Mouse (Mus musculus) thymus, adult 2 months (tissue): ENCODE data around the gene Lce1c.

ENCODE experiments used
- CTCF ChIP-seq: fragments of 200-500 bp; IDR thresholded peaks from 2 replicates; pipeline ENCODE4 v1.5.1; 2012; ENCODE audit warnings: mild to moderate bottlenecking, control low read depth, low read length, moderate library complexity, borderline replicate concordance; ENCODE audit not compliant: control insufficient read depth, poor library complexity, insufficient read depth; ENCODE audit errors: extremely low read depth
- POLR2A ChIP-seq: fragments of 200-500 bp; IDR thresholded peaks from 2 replicates; pipeline ENCODE4 v1.6.1; 2012; ENCODE audit warnings: mild to moderate bottlenecking, low read length, control low read depth, moderate library complexity; ENCODE audit not compliant: control insufficient read depth, poor library complexity, insufficient read depth; ENCODE audit errors: extremely low read depth

DNA sequence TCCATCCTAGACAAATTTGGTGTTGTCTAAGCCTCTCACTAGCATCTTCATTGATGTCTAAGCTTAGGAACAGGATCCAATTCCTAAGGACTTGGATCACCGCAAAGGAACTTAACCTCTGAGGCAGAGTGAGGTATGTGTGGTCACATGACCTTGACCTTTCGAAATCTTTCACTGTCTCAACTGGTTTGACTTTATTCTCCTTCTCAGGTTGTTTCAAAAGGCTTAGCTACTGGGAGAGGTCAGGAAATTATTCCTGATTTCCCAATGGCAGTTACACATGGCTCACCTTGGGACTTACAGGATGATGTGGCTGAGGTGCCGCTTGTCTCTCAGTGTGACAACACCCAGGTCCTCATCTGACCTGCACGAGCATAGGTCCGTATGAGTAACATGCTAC lies 43.6 kb downstream of the Lce1c start:
- TF ChIP-seq POLR2A (no peak), CTCF (no peak)
